Mouse (Mus musculus) granulocyte monocyte progenitor cell, adult 5-6 weeks (primary cell): ENCODE measurements around the gene Mrps18b. TPM values are rescaled to one million over a fixed set of nuclear protein-coding genes. Genes with fewer than 3 reads are reported as not detected.

Experiments used
- total RNA-seq, 2 experiments: library from RNA; stranded (forward) in 1 of 2; stranded (reverse) in 1 of 2; fragments of 200-712, 200-1000 nt in 1 of 2; fragments of >200 nt in 1 of 2; fragmentation: Nextera tagmentation in 1 of 2; gene quantifications; 2 replicates each; pipeline ENCODE4 v1.2.3; 2014 to 2017

Gene Mrps18b
- total RNA-seq, 2 experiments from 2014 or later = 72.8 to 151 TPM

Other genes with a start within 250 kb of the Mrps18b start
- 7.3 and 30.1 TPM in 2 replicates for gene Vars2, start 248.8 kb downstream of the Mrps18b start, total RNA-seq (2014; fragmentation: Nextera tagmentation)
- gene Vars2, start 248.8 kb downstream of the Mrps18b start, total RNA-seq (2017) = 7.8 and 16.2 TPM in 2 replicates
- 20.3 and 41.9 TPM in 2 replicates for gene Gtf2h4, start 242.7 kb downstream of the Mrps18b start, total RNA-seq (2014; fragmentation: Nextera tagmentation)
- gene Gtf2h4, start 242.7 kb downstream of the Mrps18b start, total RNA-seq (2017) = 32.6 and 40.4 TPM in 2 replicates
- gene Ddr1, start 211.8 kb downstream of the Mrps18b start, total RNA-seq (2014; fragmentation: Nextera tagmentation) = not detected in 2 replicates
- gene Ddr1, start 211.8 kb downstream of the Mrps18b start, total RNA-seq (2017) = not detected in 2 replicates
- 4.6 and 18.1 TPM in 2 replicates for gene Ier3, start 94.7 kb downstream of the Mrps18b start, total RNA-seq (2014; fragmentation: Nextera tagmentation)
- 44.3 and 53.7 TPM in 2 replicates for gene Ier3, start 94.7 kb downstream of the Mrps18b start, total RNA-seq (2017)
- 66.8 and 109 TPM in 2 replicates for gene Flot1, start 93.2 kb downstream of the Mrps18b start, total RNA-seq (2014; fragmentation: Nextera tagmentation)
- gene Flot1, start 93.2 kb downstream of the Mrps18b start, total RNA-seq (2017) = 58.3 and 63.6 TPM in 2 replicates
- 640 and 699 TPM in 2 replicates for gene Tubb5, start 78.1 kb downstream of the Mrps18b start, total RNA-seq (2014; fragmentation: Nextera tagmentation)
- 874 and 1,022 TPM in 2 replicates for gene Tubb5, start 78.1 kb downstream of the Mrps18b start, total RNA-seq (2017)
- 103 and 159 TPM in 2 replicates for gene Mdc1, start 74.9 kb downstream of the Mrps18b start, total RNA-seq (2014; fragmentation: Nextera tagmentation)
- 23.7 and 28.6 TPM in 2 replicates for gene Mdc1, start 74.9 kb downstream of the Mrps18b start, total RNA-seq (2017)
- 66.8 and 88.9 TPM in 2 replicates for gene Nrm, start 55.1 kb downstream of the Mrps18b start, total RNA-seq (2014; fragmentation: Nextera tagmentation)
- gene Nrm, start 55.1 kb downstream of the Mrps18b start, total RNA-seq (2017) = 41.5 and 46.0 TPM in 2 replicates
- 56.9 and 60.9 TPM in 2 replicates for gene Ppp1r18, start 50.8 kb downstream of the Mrps18b start, total RNA-seq (2014; fragmentation: Nextera tagmentation)
- gene Ppp1r18, start 50.8 kb downstream of the Mrps18b start, total RNA-seq (2017) = 15.0 and 17.4 TPM in 2 replicates
- gene Dhx16, start 36.6 kb downstream of the Mrps18b start, total RNA-seq (2014; fragmentation: Nextera tagmentation) = 79.2 and 111 TPM in 2 replicates
- gene Dhx16, start 36.6 kb downstream of the Mrps18b start, total RNA-seq (2017) = 44.3 and 57.8 TPM in 2 replicates
- gene 2310061I04Rik, start 19.0 kb downstream of the Mrps18b start, total RNA-seq (2014; fragmentation: Nextera tagmentation) = 97.8 and 112 TPM in 2 replicates
- 6.2 and 8.4 TPM in 2 replicates for gene 2310061I04Rik, start 19.0 kb downstream of the Mrps18b start, total RNA-seq (2017)
- gene Atat1, start 6.3 kb downstream of the Mrps18b start, total RNA-seq (2014; fragmentation: Nextera tagmentation) = 17.8 and 25.6 TPM in 2 replicates
- 5.4 and 8.0 TPM in 2 replicates for gene Atat1, start 6.3 kb downstream of the Mrps18b start, total RNA-seq (2017)
- 78.2 and 83.9 TPM in 2 replicates for gene Ppp1r10, start within 50 bp of the Mrps18b start, total RNA-seq (2014; fragmentation: Nextera tagmentation)
- gene Ppp1r10, start within 50 bp of the Mrps18b start, total RNA-seq (2017) = 79.2 and 87.5 TPM in 2 replicates
- gene Abcf1, start 53.4 kb upstream of the Mrps18b start, total RNA-seq (2014; fragmentation: Nextera tagmentation) = 74.4 and 92.3 TPM in 2 replicates
- gene Abcf1, start 53.4 kb upstream of the Mrps18b start, total RNA-seq (2017) = 165 and 231 TPM in 2 replicates
- 21.5 and 21.7 TPM in 2 replicates for gene Gnl1, start 63.5 kb upstream of the Mrps18b start, total RNA-seq (2014; fragmentation: Nextera tagmentation)
- 18.3 and 20.9 TPM in 2 replicates for gene Gnl1, start 63.5 kb upstream of the Mrps18b start, total RNA-seq (2017)
- 38.2 and 59.1 TPM in 2 replicates for gene Prr3, start 63.8 kb upstream of the Mrps18b start, total RNA-seq (2014; fragmentation: Nextera tagmentation)
- 15.0 and 16.4 TPM in 2 replicates for gene Prr3, start 63.8 kb upstream of the Mrps18b start, total RNA-seq (2017)
- 2.1 and 4.6 TPM in 2 replicates for gene H2-T24, start 104.2 kb upstream of the Mrps18b start, total RNA-seq (2014; fragmentation: Nextera tagmentation)
- gene H2-T24, start 104.2 kb upstream of the Mrps18b start, total RNA-seq (2017) = 7.8 and 8.8 TPM in 2 replicates
- gene H2-T23, start 116.5 kb upstream of the Mrps18b start, total RNA-seq (2014; fragmentation: Nextera tagmentation) = 49.1 and 55.7 TPM in 2 replicates
- gene H2-T23, start 116.5 kb upstream of the Mrps18b start, total RNA-seq (2017) = 48.6 and 62.5 TPM in 2 replicates
- 34.5 and 35.7 TPM in 2 replicates for gene H2-T22, start 126.4 kb upstream of the Mrps18b start, total RNA-seq (2014; fragmentation: Nextera tagmentation)
- 39.2 and 39.4 TPM in 2 replicates for gene H2-T22, start 126.4 kb upstream of the Mrps18b start, total RNA-seq (2017)
- gene Gm6034, start 126.6 kb upstream of the Mrps18b start, total RNA-seq (2014; fragmentation: Nextera tagmentation) = not detected in 2 replicates
- gene Gm6034, start 126.6 kb upstream of the Mrps18b start, total RNA-seq (2017) = not detected in 2 replicates
- gene Gm11127, start 142.0 kb upstream of the Mrps18b start, total RNA-seq (2014; fragmentation: Nextera tagmentation) = not detected in 2 replicates
- gene Gm11127, start 142.0 kb upstream of the Mrps18b start, total RNA-seq (2017) = not detected in 2 replicates
- gene Gm19684, start 205.3 kb upstream of the Mrps18b start, total RNA-seq (2014; fragmentation: Nextera tagmentation) = 0.58 TPM in 1 of 2 replicates, not detected in the other
- gene Gm19684, start 205.3 kb upstream of the Mrps18b start, total RNA-seq (2017) = not detected in 2 replicates
- gene Gm7030, start 213.0 kb upstream of the Mrps18b start, total RNA-seq (2014; fragmentation: Nextera tagmentation) = not detected in 2 replicates
- not detected in 2 replicates for gene Gm7030, start 213.0 kb upstream of the Mrps18b start, total RNA-seq (2017)